Mouse (Mus musculus): Measurements from ENCODE around the gene Rarres2. TPM values are rescaled to one million over a fixed set of nuclear protein-coding genes. Genes with fewer than 3 reads are reported as not detected.

Gene Rarres2
- 5.2 and 8.2 TPM in 2 replicates for polyA plus RNA-seq (2014; fragmentation: Nextera tagmentation; extraction: Ambion mirVana)

GRCm38 (mm10) chr6:48572572-48573061 lies at the start of gene Rarres2:
Gene Rarres2, minus strand, starts transcription at chr6:48572789.
- no peak within 1 kb of the TSS for H3K4me3 ChIP-seq (replicated peaks; ENCODE audit: low read length)
- H3K4me1 ChIP-seq (replicated peaks; ENCODE audit: control insufficient read depth, insufficient read depth, low read length): no peaks in the 10 kb centered on the region
- no peak within 1 kb of the TSS for H3K9ac ChIP-seq
- DNase-seq (ENCODE audit: low spot score): no peak
- H3K9me3 ChIP-seq (ENCODE audit: control insufficient read depth, low read length): no peaks in the 10 kb centered on the region
- peaks cover 13% of the 10 kb centered on the region; the same call in 1 of the 2 replicates for H3K36me3 ChIP-seq (replicated peaks; ENCODE audit: control insufficient read depth, insufficient read depth)
- no peaks in the 10 kb centered on the region for H3K27me3 ChIP-seq (ENCODE audit: control insufficient read depth, insufficient read depth, low read length)
- no peak within 1 kb of the TSS for H3K27ac ChIP-seq
- 32% methylated on average over 6 of the region's 6 CpGs for WGBS
- no peak within 1 kb of the TSS for H3K4me2 ChIP-seq (replicated peaks)
- ATAC-seq (ENCODE audit: low FRiP score): no peak

DNA sequence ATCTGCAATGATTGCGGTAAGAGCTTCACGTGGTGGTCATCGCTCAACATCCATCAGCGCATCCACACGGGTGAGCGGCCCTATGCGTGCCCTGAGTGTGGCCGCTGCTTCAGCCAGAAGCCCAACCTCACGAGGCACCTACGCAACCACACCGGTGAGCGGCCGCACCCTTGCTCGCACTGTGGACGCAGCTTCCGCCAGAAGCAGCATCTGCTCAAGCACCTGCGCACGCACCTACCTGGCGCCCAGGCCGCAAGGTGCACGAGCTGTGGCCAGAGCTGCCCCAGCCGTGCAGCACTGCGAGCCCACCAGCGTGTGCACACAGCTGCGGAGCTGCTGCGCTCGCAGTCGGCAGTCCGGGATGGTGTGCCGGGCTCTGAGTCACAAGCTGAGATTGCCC lies 47.4 kb upstream of the Rarres2 start:
- H3K27me3 ChIP-seq (ENCODE audit: control insufficient read depth, insufficient read depth, low read length): no peaks in the 10 kb centered on the region
- no peak overlapping the region for H3K9ac ChIP-seq
- H3K27ac ChIP-seq: no peak overlapping the region
- peaks cover 37% of the 10 kb centered on the region for H3K36me3 ChIP-seq (replicated peaks; ENCODE audit: control insufficient read depth, insufficient read depth)
- ATAC-seq (ENCODE audit: low FRiP score) (no peak), DNase-seq (ENCODE audit: low spot score) (no peak)
- no peaks in the 10 kb centered on the region for H3K4me1 ChIP-seq (replicated peaks; ENCODE audit: control insufficient read depth, insufficient read depth, low read length)
- H3K4me3 ChIP-seq (replicated peaks; ENCODE audit: low read length): no peak overlapping the region
- WGBS: 93% methylated on average over 30 of the region's 30 CpGs
- no peaks in the 10 kb centered on the region for H3K9me3 ChIP-seq (ENCODE audit: control insufficient read depth, low read length)
- no peak overlapping the region for H3K4me2 ChIP-seq (replicated peaks)

DNA sequence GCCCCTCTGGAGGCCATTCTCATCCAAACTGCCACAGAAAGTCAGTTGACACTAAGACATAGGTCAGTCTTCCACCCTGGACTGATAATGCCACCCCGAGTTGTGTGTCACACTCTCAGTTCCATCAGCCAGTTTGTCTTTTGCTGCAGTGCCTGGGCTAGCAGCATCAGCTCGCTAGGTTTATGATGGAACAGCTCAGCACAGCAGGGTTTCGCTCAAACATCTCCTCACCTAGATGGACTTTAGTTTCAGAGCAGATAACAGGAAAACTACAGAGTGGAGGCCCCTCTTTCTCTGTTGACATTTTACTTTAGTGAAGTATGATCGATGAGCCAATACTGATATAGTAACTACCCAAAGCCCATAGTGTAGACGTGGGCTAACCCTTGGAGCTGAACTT lies 42.2 kb upstream of the Rarres2 start:
- H3K27ac ChIP-seq: no peak overlapping the region
- H3K9ac ChIP-seq: no peak overlapping the region
- H3K9me3 ChIP-seq (ENCODE audit: control insufficient read depth, low read length): no peaks in the 10 kb centered on the region
- DNase-seq (ENCODE audit: low spot score): no peak
- no peak overlapping the region for H3K4me2 ChIP-seq (replicated peaks)
- H3K36me3 ChIP-seq (replicated peaks; ENCODE audit: control insufficient read depth, insufficient read depth): peaks cover 29% of the 10 kb centered on the region
- H3K4me1 ChIP-seq (replicated peaks; ENCODE audit: control insufficient read depth, insufficient read depth, low read length): no peaks in the 10 kb centered on the region
- no peaks in the 10 kb centered on the region for H3K27me3 ChIP-seq (ENCODE audit: control insufficient read depth, insufficient read depth, low read length)
- no peak overlapping the region for H3K4me3 ChIP-seq (replicated peaks; ENCODE audit: low read length)
- WGBS: 93% methylated on average over 5 of the region's 5 CpGs
- ATAC-seq (ENCODE audit: low FRiP score): no peak

- 95% methylated on average over 4 of the region's 4 CpGs for WGBS
- no peak overlapping the region for H3K9ac ChIP-seq
- H3K9me3 ChIP-seq (ENCODE audit: control insufficient read depth, low read length): no peaks in the 10 kb centered on the region
- no peaks in the 10 kb centered on the region for H3K4me1 ChIP-seq (replicated peaks; ENCODE audit: control insufficient read depth, insufficient read depth, low read length)
- no peak overlapping the region for H3K27ac ChIP-seq
- peaks cover 19% of the 10 kb centered on the region for H3K36me3 ChIP-seq (replicated peaks; ENCODE audit: control insufficient read depth, insufficient read depth)
- DNase-seq (ENCODE audit: low spot score) (no peak), ATAC-seq (ENCODE audit: low FRiP score) (no peak)
- H3K4me2 ChIP-seq (replicated peaks): no peak overlapping the region
- H3K27me3 ChIP-seq (ENCODE audit: control insufficient read depth, insufficient read depth, low read length): no peaks in the 10 kb centered on the region
- no peak overlapping the region for H3K4me3 ChIP-seq (replicated peaks; ENCODE audit: low read length)
Measured at GRCm38 (mm10) chr6:48613464-48613863, 40.9 kb upstream of the Rarres2 start.

- WGBS: 74% methylated on average over 3 of the region's 3 CpGs
Measured at GRCm38 (mm10) chr6:48610657-48611056, 38.1 kb upstream of the Rarres2 start.

DNA sequence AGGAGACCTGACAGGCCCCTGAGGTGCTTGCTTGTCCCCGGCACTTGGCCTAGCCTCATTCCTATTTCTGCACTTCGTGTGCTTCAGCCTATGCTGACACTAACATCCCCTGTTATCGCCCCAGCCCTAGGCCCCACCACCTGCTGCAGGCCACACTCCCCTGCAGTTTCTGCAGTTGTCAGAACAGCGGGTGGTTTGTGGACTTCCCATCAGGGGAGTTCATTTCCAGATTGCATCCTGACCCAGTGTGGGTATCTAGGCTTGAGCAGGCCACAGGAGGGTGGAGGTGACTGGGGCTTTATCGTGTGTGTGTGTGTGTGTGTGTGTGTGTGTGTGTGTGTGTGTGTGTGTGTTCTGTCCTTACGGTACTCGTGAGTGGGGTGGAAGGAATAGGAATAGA lies 36.9 kb upstream of the Rarres2 start:
- H3K9me3 ChIP-seq (ENCODE audit: control insufficient read depth, low read length): no peaks in the 10 kb centered on the region
- no peak for ATAC-seq (ENCODE audit: low FRiP score)
- H3K4me1 ChIP-seq (replicated peaks; ENCODE audit: control insufficient read depth, insufficient read depth, low read length): no peaks in the 10 kb centered on the region
- H3K9ac ChIP-seq: no peak overlapping the region
- H3K4me2 ChIP-seq (replicated peaks): no peak overlapping the region
- WGBS: 44% methylated on average over 7 of the region's 7 CpGs
- no peak overlapping the region for H3K27ac ChIP-seq
- no peak for DNase-seq (ENCODE audit: low spot score)
- H3K4me3 ChIP-seq (replicated peaks; ENCODE audit: low read length): no peak overlapping the region
- peaks cover 15% of the 10 kb centered on the region for H3K36me3 ChIP-seq (replicated peaks; ENCODE audit: control insufficient read depth, insufficient read depth)
- no peaks in the 10 kb centered on the region for H3K27me3 ChIP-seq (ENCODE audit: control insufficient read depth, insufficient read depth, low read length)

More at GRCm38 (mm10) chr6:48610657-48611056, 38.1 kb upstream of the Rarres2 start:
- Histone ChIP-seq H3K4me3 (replicated peaks; ENCODE audit: low read length) (no peak overlapping the region), H3K4me1 (replicated peaks; ENCODE audit: control insufficient read depth, insufficient read depth, low read length) (no peaks in the 10 kb centered on the region), H3K27me3 (ENCODE audit: control insufficient read depth, insufficient read depth, low read length) (no peaks in the 10 kb centered on the region), H3K27ac (no peak overlapping the region), H3K9ac (no peak overlapping the region), H3K9me3 (ENCODE audit: control insufficient read depth, low read length) (no peaks in the 10 kb centered on the region), H3K4me2 (replicated peaks) (no peak overlapping the region), H3K36me3 (replicated peaks; ENCODE audit: control insufficient read depth, insufficient read depth) (peaks cover 15% of the 10 kb centered on the region)
- no peak for ATAC-seq (ENCODE audit: low FRiP score)
- DNase-seq (ENCODE audit: low spot score): no peak

GRCm38 (mm10) chr6:48608124-48608523 lies 35.5 kb upstream of the Rarres2 start:
- H3K36me3 ChIP-seq (replicated peaks; ENCODE audit: control insufficient read depth, insufficient read depth): peaks cover 2% of the 10 kb centered on the region
- no peak for DNase-seq (ENCODE audit: low spot score)
- peaks cover 2% of the 10 kb centered on the region for H3K4me1 ChIP-seq (replicated peaks; ENCODE audit: control insufficient read depth, insufficient read depth, low read length)
- no peaks in the 10 kb centered on the region for H3K27me3 ChIP-seq (ENCODE audit: control insufficient read depth, insufficient read depth, low read length)
- no peak for ATAC-seq (ENCODE audit: low FRiP score)
- H3K9ac ChIP-seq: no peak overlapping the region
- 72% methylated on average over 2 of the region's 2 CpGs for WGBS
- H3K9me3 ChIP-seq (ENCODE audit: control insufficient read depth, low read length): no peaks in the 10 kb centered on the region
- H3K4me3 ChIP-seq (replicated peaks; ENCODE audit: low read length): no peak overlapping the region
- no peak overlapping the region for H3K4me2 ChIP-seq (replicated peaks)
- no peak overlapping the region for H3K27ac ChIP-seq

DNA sequence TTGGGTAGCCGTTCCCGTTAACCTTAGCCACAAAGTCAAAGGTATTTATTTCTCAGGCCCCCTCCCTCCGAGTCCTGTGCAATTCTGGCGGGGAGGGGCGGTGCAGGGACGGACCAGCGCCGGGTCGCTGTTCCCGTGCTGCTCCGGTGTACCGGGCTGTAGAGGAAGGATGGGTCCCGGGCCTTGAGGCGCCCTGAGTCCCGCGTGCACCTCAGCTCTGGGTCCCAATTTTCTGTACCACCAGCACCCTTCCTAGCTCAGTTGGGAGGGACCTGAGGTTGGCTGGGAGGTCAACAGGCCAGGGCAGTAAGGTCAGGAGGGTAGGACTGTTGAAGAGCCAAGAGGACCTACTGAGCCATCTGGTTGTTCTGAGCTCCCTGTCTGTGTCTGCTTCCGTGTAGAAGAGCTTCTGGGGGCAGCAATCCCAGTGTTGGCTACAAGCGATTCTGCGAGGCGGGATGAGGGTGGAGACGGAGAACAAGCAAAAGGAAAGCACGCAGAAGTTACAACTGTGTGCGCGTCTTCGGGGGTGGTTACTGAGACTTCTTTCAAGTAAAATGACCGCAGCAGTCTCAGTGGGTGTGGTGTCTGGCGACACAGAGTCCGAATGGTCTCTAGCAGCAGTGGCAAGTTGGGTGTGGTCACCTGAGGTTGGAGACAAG lies 29.6 kb upstream of the Rarres2 start:
- H3K27me3 ChIP-seq (ENCODE audit: control insufficient read depth, insufficient read depth, low read length): no peaks in the 10 kb centered on the region
- peak overlapping the region; percentile 85 for H3K9ac ChIP-seq
- H3K9me3 ChIP-seq (ENCODE audit: control insufficient read depth, low read length): peaks cover 12% of the 10 kb centered on the region
- DNase-seq (ENCODE audit: low spot score) (peak; percentile 48), ATAC-seq (ENCODE audit: low FRiP score) (peak; percentile 83)
- peaks cover 13% of the 10 kb centered on the region for H3K4me1 ChIP-seq (replicated peaks; ENCODE audit: control insufficient read depth, insufficient read depth, low read length)
- peak overlapping the region; percentile 72 for H3K4me2 ChIP-seq (replicated peaks)
- peak overlapping the region; percentile 47 for H3K4me3 ChIP-seq (replicated peaks; ENCODE audit: low read length)
- peak overlapping the region; percentile 95 for H3K27ac ChIP-seq
- H3K36me3 ChIP-seq (replicated peaks; ENCODE audit: control insufficient read depth, insufficient read depth): peaks cover 31% of the 10 kb centered on the region
- under 1% methylated on average over 28 of the region's 28 CpGs for WGBS

DNA sequence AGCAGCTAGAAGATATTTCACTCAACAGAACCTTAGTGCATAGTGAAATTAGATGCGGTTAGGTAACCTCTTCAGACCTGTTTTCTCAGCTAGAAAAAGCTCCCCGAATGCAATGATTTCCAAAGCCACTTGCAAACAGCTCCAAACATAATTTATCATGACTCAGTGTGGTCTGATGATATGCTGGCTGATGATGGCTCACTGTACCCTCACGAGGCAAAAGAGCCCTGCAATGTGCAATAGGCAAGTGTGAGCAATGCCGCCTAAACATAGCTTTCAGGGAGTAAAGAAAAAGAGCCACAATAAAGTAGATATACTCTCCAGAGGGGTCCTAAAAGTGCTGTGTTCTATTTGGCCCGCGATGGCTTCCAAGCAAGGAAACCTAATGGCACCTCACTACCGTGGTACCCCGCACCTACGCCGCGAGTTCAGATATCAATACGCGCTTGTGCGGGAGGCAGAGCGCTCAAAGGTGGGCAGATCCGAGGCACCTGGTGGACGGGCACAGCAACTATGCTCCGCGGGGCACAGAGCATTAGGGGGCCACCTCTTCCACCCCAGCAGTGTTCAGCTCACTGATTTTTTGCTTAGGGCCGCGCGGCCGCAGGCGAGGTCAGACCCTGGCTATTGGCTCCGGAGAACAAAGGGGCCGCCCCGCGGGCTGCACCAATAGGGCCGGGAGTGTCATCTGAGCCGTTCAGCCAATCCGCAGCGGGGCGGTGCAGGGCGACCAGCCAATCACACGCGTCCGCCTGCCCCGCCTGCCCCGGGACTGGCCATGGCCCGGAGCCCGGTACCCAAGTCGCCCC lies 28.9 kb upstream of the Rarres2 start, which contains the start of gene Zfp775:
Gene Zfp775, plus strand, starts transcription at position 793 of the 809 bp plus-strand sequence.
- H3K27ac ChIP-seq: peak within 1 kb of the TSS; percentile 95
- peak within 1 kb of the TSS; percentile 47 for H3K4me3 ChIP-seq (replicated peaks; ENCODE audit: low read length)
- H3K4me2 ChIP-seq (replicated peaks): peak within 1 kb of the TSS; percentile 72
- no peaks in the 10 kb centered on the region for H3K27me3 ChIP-seq (ENCODE audit: control insufficient read depth, insufficient read depth, low read length)
- H3K36me3 ChIP-seq (replicated peaks; ENCODE audit: control insufficient read depth, insufficient read depth): peaks cover 38% of the 10 kb centered on the region
- DNase-seq (ENCODE audit: low spot score): peak; percentile 92
- peaks cover 13% of the 10 kb centered on the region for H3K4me1 ChIP-seq (replicated peaks; ENCODE audit: control insufficient read depth, insufficient read depth, low read length)
- 5% methylated on average over 42 of the region's 42 CpGs for WGBS
- H3K9me3 ChIP-seq (ENCODE audit: control insufficient read depth, low read length): peaks cover 19% of the 10 kb centered on the region
- peak; percentile 99 for ATAC-seq (ENCODE audit: low FRiP score)
- peak within 1 kb of the TSS; percentile 85 for H3K9ac ChIP-seq

Measured in hindbrain, embryonic 14.5 days (tissue).